Mouse (Mus musculus) thymus, postnatal 14 days (tissue): ENCODE results near the gene Gstp2.

ENCODE experiments used
- DNase-seq: peaks from one replicate; pipeline ENCODE4 v3.0.0; 2021

Gene Gstp2

DNA sequence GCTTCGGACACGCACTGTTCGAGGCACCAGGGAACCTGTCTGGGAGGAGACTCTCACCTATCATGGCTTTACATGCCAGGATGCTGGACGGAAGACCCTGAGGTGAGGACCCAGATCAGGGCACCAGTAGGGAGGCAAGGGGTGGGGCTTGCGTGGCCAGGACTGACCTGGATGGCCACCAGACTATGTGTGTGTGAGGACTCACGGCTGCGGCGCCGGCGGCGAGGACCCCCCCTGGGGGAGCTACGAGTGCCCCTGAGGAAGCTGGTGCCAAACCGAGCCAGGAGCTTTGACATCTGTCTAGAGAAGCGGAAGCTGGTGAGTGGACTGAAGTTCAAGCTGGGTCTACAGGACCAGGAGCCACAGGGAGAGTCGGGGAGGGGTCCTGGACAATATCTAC, 41.5 kb downstream of the Gstp2 start:
- no peak for DNase-seq

DNA sequence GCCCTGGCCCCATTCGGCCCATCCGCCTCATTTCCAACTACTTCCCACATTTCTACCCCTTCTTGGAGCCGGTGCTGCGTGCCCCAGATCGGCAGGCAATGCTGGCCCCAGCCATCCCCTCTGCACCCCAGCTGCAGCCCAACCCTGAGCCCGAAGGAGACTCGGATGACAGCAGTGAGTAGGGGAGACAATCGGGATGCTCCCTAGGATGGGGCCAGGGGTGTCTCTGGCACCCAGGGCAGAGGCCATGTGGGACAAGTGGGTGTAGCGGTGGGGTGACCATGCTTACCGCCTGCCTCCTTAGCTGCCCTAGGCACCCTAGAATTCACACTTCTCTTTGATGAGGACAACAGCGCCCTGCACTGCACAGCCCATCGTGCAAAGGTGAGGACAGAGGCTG, 42.2 kb downstream of the Gstp2 start:
- DNase-seq: no peak

DNA sequence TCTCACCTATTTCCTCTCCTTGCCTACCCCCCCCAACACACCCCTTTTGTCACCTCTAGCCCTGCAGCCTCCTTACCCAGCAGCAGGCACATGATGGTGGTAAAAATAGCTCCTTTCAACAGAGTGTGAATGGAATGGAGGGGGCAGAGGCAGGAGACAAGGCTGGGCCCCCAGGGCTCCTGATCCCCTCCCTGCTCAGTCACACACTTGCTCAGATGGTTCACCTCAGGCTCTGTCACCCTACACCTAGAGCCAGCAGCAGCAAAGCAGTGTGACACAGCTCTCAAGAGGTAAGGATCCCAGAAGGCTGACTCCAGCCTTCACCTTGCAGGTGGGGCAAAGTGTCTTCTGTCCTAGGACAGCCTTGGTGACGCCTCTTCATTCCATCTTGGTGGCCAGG, 42.7 kb downstream of the Gstp2 start, which contains the start of gene Doc2g:
Doc2g (plus strand) TSS at position 202 of the 400 bp plus-strand sequence.
- DNase-seq: no peak

- DNase-seq: no peak
Measured at GRCm38 (mm10) chr19:4001752-4002151, 44.1 kb downstream of the Gstp2 start.

DNA sequence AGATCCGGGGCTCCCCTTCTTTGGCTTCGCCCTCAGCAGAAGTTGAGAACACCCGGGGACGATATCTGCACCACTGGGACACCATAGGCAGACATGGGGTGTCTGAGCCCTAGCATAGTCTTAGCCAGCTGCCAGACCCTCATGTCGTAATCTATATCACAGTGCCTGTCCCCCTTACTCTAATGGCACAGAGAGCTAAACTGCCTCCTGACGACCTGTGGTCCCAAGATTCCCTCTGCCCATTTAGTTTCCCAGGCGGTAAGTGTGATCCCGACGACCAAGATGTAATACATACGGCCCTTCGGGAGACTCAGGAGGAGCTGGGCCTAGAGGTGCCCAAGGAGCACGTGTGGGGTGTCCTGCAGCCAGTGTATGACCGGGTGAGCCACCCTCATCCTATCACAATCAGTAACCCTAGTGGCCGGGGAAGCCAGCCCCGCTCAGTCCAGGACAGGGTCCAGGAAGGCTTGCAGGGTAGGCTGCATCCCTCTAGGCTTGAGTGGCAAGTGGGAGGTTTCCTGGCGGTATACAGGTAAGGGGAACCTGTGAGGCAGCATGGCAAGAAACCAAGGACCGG, 44.8 kb downstream of the Gstp2 start:
- no peak for DNase-seq

DNA sequence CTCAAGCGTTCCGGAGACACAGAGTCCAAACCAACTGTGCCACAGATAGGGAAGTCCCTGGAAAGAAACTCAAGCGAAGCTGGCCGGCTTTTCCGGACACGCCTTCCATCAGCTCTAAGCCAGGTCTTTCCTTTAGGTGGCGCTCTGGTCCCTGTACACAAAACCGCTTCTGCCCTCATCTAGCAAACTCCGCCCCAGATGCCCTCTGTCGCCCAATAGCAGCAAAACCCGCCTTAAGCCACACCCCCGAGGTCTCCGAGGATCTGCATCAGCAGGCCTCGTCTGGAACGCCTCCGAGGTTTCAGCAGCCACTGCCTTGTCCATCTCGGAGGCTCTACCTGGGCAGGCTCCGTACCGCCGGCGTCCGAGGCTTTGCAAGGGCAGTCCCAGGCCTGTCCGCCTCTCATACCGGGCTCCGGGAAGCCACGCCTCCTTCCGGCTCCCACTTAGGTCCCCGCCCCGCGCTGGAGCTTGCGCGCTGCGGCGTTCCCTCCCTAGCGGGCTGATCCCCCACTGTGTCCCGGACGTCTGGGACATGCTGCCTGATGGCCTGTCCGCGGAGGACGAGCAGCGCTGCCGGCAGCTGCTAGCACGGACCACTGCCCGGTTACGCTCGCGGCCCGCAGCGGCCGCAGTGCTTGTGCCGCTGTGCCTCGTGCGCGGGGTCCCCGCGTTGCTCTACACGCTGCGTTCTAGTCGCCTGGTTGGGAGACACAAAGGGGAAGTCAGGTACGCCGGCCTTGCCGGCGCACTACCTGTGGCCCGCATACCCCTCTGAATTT, 45.5 kb downstream of the Gstp2 start, which contains the start of the genes Nudt8 and Gm49405:
Nudt8 (plus strand) TSS at position 462 of the 782 bp plus-strand sequence.
Gm49405 (plus strand) TSS at position 508 of the 782 bp plus-strand sequence.
- DNase-seq: peak; percentile 95

DNA sequence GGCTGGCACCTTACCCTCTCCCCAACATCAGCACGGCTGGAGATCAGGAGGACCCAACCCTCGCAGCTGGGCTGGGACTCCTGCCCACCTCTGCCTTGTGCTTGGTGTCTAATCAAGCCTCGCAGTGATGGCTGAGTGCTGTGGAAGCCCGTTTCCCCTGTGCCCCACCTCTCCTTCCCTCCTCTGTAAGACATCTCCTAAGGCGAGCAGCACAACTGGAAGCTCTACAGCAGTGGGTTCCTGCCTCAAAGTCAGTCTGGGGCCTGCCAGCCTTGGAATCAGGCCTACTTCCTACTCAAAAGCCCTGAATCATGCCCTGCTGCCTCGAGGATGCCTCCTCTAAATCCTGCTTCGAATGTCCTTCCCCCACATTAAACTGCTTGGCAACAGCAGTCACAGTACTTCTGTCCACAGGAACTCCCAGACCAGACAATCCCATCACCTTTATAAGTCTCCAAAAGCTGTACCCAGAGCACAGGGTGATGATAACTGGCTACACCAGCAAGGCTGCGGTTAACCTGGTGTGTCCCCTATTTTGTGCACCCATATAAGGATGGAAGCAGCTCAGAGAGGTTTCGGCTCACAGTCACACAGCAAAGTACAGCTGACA, 46.6 kb downstream of the Gstp2 start:
- DNase-seq: no peak

DNA sequence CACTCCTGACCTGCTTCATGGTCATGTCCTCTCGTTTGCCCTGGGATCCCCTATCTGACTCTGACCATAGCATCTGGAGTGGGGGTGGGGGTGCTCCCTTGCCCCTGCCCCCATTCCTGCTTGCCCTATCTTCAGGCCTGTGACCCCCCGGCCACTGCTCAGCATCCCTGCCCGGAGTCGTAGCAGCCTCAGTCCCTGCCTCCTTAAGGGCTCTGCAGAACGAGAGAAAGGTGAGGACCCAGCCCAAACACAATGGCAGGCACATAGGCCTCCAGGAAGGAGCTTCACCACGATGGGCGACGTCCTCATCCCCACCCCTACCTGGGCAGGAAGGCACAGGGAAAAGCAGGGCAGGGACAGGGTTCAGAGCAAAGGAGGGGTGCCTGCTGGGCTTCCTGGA, 47.5 kb downstream of the Gstp2 start:
- no peak for DNase-seq

DNA sequence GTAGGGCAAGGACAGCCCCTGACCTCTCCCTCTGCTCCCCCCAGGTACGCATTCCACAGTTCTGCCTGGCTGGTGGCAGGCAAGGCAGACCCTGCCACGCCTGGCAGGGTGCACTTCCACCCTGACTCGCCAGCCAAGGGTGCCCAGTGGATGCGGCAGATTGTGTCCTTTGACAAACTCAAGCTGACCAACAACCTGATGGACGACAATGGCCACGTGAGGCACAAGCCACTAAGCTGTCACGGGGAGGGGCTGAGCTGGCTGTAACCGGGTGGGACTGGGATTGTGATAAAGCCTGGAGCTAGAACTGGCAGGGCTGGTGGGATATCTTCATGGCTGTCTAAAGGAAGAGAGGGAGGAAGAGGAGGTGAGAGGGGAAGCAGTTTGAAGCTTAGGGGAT, 48.6 kb downstream of the Gstp2 start:
- DNase-seq: no peak

DNA sequence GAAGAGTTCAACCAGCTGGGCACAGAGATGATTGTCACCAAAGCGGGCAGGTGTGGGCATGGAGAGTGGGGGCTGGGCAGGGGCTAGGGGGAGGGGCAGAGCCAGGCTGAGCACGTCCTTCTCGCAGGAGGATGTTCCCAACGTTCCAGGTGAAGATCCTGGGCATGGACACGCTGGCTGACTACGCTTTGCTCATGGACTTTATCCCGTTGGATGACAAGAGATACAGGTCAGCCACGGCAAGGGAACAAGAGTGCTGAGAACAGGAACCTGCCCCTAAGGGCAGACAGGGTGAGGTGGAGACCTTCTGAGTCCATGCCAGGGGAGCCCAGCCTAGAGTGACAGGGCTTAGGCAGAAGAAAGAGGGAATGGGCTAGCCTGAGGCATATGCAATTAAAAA, 49.1 kb downstream of the Gstp2 start:
- no peak for DNase-seq

DNA sequence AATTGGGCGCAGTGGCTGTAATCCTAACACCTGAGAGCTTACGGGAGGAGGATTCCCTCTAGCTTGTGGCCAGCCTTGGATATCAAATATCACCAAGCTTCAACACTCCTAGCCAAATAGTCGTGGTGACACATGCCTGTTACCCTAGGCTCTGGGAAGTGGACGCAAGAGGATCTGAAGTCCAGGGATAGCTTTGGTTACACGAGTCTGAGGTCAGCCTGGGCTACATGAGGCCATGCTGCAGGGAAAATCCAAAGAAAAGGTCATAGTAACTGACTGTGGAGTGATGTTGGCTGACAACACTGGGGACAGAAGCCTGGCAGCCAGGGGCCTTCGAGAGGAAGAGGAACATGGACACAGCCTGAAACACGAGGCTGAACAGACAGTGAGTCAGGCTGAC, 49.7 kb downstream of the Gstp2 start:
- DNase-seq: no peak

DNA sequence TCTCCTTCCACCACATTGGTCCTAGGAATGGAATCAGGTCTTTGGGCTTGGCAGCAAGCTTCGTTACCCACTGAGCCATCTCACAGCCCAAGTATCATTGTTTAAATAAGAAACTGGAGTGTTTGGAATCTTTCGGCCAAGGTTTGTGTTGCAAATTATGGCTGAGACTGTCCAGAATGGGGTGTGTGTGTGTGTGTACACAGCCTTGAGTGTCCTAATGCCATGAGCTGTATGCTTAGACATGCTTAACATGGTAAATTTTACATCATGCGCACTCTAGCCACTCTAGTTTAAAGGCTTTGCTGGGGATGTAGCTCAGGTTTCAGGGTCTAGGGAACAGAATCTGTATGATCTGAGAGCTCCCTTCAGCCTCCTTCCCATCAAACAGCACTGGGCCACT, 50.3 kb downstream of the Gstp2 start:
- DNase-seq: no peak

GRCm38 (mm10) chr19:3994932-3995331, 50.9 kb downstream of the Gstp2 start:
- no peak for DNase-seq

GRCm38 (mm10) chr19:3992416-3992815, 53.4 kb downstream of the Gstp2 start, which contains the start of gene Tbx10:
Tbx10 (plus strand) TSS chr19:3992752.
- DNase-seq: no peak

GRCm38 (mm10) chr19:3991966-3992365, 53.9 kb downstream of the Gstp2 start:
- DNase-seq: no peak

- no peak for DNase-seq
Measured at GRCm38 (mm10) chr19:3991562-3991961, 54.3 kb downstream of the Gstp2 start.

DNA sequence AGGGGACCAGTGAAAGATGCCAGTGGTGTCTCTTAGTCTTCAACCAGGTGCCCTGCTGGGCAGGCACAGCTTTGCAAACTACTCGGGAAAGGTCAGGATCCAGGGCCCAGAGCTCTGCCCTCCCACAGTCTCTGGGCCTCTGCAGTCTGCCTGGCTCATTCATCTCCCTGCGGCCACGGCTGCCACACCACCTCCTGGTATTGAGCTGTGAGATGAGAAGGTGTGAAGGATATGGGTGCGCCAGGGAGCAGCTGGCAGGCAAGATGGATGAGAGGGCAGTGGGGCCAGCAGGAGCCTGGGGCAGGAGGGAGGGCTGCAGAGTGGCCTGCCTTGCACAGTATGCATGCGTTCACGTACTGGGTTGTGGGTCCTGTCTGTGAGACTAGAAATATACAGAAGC, 55.0 kb downstream of the Gstp2 start:
- no peak for DNase-seq
